Comparison of ENCODE assay signal across 16 mouse cellular contexts in the genomic region with DNA sequence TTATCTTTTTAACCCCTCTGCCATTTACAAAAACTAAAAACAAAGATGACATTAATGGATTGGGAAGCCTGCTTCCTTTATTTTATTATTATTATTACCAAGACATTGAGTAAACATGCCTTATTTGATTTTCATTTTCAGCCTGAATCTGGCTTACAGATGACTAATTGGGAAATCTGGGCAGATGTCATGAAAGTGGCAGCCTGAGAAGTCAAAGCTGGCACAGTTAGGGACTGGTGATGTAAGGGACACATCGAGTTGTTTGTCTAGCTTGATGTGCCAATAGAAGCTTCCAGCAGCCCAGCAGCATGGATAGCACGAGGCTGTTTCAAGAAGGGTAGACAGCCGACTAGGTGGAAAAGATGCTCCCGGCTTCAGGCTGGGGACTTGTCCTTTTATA.
A peak's percentile ranks its signal among the peaks of the same experiment; 100 is the strongest.
DNase-seq lines count a peak whose midpoint lies in the region; ATAC-seq lines count a peak whose summit lies in the region.
"Had no signal": no experiment of that assay in that cellular context is flagged by ENCODE, and none has a peak within 500 bp of the region (broad histone marks: within the 10 kb centered on the region; RNA-seq: fewer than 3 reads in every experiment).

No protein-coding gene starts in this region.

- no peak for ATAC-seq in megakaryocyte progenitor cell, adult 5-6 weeks (replicated peaks; ENCODE audit: poor library complexity)
- ATAC-seq: activated CD4-positive, CD25-positive, alpha-beta regulatory T cell, adult 4 months; forebrain, embryonic 15.5 days; intestine, embryonic 15.5 days; midbrain, embryonic 13.5 days had no signal

- peak; percentile 8 for DNase-seq in adrenal gland, adult 8-10 months
- DNase-seq in adrenal gland, postnatal 4 days (ENCODE audit: low spot score in 2 of 2) = no peak
- peak; percentile 16 for DNase-seq in layer of hippocampus, adult 9-11 months
- DNase-seq in layer of hippocampus, adult 9-10 months (ENCODE audit: low spot score) = no peak
- peak; percentile 12 for DNase-seq in gonadal fat pad, adult 2 months (ENCODE audit: low read depth)
- DNase-seq in skeletal muscle tissue, adult 2 months (ENCODE audit: low read depth, low spot score) = peak; percentile 34
- DNase-seq in left cerebral cortex, postnatal 36 days (ENCODE audit: low spot score in 2 of 2) = no peak
- DNase-seq: cerebellum, adult 18-20 months; heart, adult 11 months; kidney, postnatal 4 days; thymus, postnatal 36 days had no signal

- intact Hi-C loops in left cerebral cortex, postnatal 36 days (cut with DNase I) = no loop called here

Comparison
In these comparisons a context has a peak if more than half of its experiments do, and no peak if none do; other contexts are left out.
1. DNase-seq: peak in adrenal gland, adult 8-10 months (single experiment), layer of hippocampus, adult 9-11 months (single experiment), gonadal fat pad, adult 2 months (single experiment) and skeletal muscle tissue, adult 2 months (single experiment); none in adrenal gland, postnatal 4 days (0 of 2), layer of hippocampus, adult 9-10 months (single experiment) and left cerebral cortex, postnatal 36 days (0 of 2).